Mouse (Mus musculus) frontal cortex, adult (tissue): Measurements from ENCODE around the gene Trio.
"Not testable (repeated sequence)": the region's sequence is repeated elsewhere in the genome, so short reads cannot be mapped to it uniquely, and the experiment has no call there.

Source experiments
- ATAC-seq: cut with Nextera tagmentation; 2 replicates; pipeline ENCODE4 v1.9.2; 2017; ENCODE audit warnings: mild to moderate bottlenecking, moderate library complexity, mixed read lengths; ENCODE audit not compliant: low TSS enrichment

Gene Trio

DNA sequence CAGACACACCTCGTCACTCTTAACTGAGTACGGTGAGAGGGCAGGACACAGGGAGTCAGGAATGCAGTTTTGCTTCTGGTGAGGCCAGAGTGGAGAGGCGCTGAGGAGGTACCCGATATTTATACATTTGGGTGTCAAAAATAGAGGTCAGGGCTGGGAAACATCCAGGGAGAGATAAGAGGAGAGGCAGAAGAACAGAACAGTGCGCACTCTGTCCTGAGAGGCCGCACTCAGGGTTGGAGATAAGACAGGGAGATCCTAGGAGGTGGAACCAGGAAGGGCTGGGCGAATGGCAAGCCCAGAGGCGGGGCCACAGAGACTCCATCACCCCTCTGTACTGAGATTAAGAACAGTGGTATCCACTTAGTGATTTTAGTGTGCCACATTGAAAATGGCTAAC lies 185.1 kb downstream of the Trio start:
- no peak for ATAC-seq

DNA sequence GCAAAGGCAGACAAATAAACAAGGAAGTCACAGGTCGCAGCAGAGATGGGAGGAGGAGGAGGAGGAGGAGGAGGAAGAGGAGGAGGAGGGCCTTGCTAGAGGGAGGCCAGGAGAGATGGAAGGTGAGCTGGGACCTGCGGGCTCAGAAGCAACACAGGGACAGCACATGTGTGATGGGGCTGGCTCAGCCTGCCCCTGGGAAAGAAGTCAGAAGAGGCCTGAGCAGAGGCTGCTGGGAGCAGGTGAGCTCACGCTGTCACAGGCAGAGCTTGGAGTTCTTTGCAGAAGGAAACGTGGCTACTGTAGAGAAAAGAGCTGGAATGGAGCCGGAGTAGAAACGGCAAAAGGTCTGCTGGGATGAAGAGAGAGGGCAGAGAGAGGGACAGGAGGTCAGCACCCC lies 185.5 kb downstream of the Trio start:
- ATAC-seq, result no peak

DNA sequence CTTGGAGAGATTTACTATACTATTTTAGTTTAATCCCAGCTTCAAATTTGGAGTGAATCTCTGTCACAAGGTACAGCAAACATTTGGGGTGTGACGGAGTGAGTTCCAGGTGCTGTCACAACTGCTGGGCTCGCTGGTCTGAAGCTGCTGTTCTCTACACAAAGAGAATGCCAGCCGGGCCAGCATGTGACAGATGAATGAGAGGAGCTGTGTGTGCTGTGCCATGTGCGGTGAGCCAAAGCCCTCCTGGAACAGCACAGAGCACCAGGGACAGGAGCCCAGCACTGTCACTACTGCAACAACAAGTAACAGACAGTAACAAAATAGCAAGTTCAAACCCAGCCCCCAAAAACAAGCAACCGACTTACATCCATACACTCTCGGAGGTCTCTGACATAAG lies 194.0 kb downstream of the Trio start:
- ATAC-seq, result peak; percentile 78

DNA sequence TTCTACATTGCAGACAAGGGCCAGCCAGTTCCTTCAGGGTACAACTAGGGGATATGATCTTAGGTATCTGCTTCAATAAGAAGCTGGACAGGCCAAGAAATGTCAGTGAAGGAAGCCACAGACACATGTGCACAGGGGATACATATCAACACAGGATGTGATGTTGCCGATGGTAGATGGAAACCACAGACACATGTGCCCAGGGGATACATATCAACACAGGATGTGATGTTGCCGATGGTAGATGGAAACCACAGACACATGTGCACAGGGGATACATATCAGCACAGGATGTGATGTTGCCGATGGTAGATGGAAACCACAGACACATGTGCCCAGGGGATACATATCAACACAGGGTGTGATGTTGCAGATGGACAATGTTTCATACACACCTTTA lies 197.8 kb downstream of the Trio start:
- ATAC-seq, result not testable (repeated sequence)

DNA sequence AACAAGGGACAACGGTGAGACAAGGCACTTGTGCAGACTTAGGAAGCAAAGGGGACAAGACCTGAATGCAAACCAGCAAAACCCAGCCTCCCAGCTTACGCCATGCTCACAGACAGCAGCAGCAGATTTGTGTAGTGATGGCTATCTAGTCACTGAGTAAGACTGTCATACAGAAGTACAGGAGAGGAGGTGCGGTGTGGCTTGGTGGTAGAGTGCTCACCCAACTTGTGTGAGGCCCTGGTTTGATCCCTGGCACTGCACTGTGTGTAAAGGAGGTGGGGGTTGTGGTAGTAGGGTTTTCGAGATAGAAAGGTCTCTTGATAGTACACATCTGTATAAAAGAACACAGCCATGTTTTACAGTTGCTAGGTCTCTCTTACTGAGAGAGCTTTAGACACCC lies 198.8 kb downstream of the Trio start:
- ATAC-seq, result no peak

DNA sequence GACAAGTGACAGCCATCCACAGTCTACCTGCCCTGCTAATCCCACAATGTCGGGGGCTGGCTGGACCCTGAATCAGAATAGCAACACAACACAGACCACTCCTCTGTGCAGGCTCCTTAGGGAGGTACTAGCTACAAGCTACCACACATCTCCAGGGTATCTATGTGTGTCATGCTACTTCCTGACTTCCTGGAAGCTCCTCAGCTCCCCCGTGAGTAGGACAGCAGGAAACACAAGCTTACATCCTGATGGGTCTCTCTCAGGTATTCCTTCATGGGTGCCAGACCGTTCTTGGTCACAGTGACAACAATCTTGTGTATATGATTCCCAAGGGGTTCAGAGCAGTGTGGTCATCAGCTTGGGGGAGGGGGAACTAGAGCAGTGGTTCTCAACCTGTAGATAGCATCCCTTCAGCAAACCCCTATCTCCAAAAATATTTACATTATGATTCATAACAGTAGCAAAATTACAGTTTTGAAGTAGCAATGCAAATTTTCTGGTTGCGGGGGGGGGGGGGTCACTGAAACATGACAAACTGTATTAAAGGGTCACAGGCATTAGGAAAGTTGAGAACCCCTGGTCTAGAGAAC lies 199.5 kb downstream of the Trio start:
- peak; percentile 36 for ATAC-seq

DNA sequence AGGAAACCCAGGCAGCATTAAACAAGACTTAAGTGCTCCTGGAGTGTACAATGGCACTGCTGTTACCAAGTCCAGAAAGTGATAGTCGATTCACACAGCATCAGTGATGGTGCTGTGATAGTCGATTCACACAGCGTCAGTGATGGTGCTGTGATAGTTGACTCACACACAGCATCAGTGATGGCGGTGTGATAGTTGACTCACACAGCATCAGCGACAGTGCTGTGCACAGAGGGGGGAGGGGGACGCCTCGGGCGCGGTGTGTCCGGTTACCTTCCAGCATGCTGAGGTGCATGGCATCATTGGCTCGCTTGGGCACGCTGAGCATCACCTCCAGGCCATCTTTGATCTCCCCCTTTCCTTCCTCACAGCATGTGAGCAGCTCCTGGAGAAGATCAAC lies 200.3 kb downstream of the Trio start:
- ATAC-seq, result peak; percentile 68

DNA sequence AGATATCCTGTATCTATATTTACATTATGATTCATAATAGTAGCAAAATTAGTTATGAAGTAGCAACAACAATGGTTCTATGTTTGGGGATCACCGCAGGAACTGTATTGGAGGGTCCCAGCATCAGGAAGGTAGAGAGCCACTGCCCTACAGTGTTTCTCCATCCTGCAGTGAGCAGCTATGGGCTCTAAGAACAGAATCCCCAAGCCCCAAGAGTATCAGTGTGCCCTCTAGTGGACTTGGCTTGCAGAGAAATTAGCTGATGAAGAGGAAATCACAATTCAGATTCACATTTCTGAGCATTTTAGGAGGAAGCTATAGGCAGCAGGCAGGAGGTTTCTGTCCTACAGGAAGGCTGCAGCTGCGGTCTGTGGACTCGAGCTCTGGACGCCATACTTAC lies 202.1 kb downstream of the Trio start:
- peak; percentile 48 for ATAC-seq

DNA sequence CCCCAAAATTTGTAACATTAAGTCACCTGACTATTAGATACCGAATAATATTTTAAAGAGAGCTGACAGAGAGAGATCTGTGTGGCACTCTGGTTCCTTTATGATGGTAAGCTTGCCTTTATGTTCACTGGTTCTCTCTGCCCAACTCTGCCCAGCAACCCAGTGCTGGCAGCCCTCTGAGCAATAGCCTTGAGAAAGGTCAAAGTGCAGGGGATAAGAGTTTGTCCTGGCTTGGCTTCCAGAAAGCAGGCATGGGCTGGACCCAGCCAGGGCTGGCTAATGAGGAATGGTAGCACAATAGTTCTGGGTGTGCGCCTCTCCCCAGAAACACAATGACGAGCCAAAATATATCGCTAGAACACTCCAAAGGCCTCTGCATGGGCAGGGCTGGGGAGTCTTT lies 203.2 kb downstream of the Trio start:
- ATAC-seq, result no peak

DNA sequence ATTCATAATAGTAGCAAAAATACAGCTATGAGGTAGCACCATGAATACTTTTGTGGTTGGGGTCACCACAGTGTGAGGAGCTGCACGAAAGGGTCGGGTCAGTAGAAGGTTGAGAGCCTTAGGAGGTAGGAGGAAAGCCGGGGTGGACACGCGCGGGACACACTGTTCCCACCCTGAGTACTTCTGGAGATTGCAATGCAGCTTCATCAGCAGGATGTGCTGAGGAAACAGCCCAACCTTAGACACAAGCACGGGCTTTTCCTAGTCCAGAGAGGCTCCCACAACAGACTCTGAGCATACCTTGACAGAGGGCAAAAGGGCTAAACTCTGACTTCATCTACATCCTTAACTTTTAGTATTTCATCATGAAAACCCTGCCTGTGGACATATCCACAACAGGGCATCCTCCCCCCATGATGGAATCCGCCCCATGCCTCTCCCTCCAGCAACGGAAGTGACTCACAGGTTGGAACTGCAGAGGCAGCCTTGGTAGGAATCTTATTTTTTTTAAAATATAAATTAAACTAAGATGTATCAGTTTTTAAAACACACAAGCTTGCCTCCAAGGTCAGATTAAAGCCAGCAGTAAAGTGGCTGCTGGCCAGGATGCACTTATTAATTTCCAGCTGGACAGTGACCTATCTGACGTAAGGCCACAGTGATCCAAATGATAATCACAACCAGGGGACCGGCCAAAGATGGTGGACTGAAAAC lies 203.8 kb downstream of the Trio start:
- no peak for ATAC-seq

DNA sequence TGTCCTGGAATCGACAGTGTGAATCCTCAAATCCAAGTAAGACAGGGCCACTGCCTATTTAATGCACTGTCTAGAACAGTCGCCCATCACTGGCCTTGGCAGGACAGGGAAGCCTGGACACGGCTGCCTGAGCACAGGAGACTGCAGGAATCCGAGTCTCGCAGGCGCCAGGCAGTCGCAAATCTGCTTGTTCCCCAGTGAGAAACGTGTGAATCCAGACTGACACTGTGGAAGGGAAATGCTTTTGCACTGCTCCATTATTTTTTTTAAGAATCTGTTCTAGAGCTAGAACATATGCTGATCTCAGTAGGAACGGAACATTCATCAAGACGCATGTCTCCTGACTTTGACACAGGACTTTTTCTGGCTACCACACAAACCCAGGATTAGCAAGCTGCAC lies 208.6 kb downstream of the Trio start:
- ATAC-seq, result peak; percentile 85

DNA sequence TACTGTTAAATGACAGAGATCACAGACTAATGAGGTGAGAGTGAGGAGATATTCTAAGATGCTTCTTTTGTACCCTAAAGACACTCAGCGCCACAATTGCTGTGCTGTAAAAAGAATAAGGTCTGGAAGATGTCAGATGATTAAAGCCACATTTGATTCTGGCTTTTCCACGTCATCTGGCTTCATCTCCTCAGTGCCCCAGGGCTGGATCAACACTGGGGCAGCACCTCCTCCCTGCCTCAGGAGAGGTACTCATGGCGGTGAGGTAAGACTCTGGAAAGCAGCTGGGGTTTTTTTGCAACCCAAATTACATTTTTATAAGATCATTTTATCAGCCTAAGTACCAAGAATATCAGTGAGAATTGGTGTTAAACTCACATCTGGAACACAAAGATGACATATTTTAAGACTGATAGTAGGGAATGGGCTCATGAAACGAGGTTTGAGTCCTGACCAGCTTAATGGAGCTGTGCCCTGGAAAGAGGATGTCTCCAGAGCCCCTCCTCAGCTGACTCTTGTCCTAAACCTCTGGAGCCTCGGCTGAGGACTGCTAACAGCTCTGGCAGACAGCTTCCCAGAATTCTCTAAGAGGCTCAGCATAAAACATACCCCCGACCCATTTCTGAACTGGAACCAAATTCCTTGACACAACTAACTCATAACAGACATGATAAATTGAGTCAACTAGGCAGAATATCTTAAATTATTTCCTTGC lies 210.8 kb downstream of the Trio start:
- no peak for ATAC-seq

DNA sequence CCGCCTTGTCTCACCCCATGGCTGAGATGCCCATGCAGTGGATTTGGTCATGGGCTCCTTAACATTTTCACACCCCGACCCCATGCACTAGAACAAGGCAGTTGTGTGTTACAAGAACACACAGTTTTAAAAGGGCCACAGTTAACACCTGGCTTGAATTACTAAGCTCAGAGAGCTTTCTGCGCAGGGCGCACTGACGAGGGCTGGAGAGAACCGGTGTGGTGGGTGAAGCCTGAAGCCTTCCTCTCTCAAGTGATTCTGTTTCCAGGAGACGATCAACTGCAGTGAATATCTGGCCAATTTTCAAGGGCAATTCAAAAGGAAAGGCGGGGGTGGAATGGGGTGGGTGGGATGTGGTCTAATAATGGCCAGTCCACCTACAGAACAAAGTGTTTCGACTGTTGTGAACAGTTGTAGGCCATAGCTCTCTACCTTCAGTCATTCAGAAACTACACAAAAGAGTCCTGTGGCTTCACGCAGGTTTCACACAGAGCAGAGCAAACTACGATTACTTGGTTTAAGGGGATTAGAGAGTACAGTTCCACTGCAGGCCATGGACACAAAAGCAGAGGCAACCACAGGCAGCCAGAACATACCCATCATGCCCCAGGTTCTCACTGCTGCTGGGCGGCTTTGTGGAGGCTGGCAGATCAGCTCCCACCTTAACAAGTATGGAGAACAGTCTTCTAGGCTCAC lies 214.7 kb downstream of the Trio start:
- ATAC-seq, result no peak

DNA sequence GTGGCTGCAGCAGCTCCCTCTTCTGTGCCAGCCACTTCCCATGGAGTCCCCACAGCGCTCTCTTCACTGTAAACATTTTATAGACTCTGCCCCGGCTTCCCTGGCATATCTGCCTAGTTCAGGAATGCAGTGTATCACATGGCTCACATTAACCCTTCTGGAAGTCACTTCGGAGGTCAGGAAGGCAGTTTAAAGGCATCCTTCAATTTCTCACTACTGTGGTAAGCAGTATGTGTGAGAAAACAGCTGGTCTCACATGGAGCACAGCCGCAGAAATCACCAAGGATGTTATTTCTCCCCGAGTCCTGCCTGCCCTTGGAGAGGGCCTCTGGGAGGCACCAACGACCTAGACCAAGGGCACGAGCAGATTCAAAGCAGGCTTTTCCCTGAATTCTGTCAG lies 215.4 kb downstream of the Trio start:
- no peak for ATAC-seq

DNA sequence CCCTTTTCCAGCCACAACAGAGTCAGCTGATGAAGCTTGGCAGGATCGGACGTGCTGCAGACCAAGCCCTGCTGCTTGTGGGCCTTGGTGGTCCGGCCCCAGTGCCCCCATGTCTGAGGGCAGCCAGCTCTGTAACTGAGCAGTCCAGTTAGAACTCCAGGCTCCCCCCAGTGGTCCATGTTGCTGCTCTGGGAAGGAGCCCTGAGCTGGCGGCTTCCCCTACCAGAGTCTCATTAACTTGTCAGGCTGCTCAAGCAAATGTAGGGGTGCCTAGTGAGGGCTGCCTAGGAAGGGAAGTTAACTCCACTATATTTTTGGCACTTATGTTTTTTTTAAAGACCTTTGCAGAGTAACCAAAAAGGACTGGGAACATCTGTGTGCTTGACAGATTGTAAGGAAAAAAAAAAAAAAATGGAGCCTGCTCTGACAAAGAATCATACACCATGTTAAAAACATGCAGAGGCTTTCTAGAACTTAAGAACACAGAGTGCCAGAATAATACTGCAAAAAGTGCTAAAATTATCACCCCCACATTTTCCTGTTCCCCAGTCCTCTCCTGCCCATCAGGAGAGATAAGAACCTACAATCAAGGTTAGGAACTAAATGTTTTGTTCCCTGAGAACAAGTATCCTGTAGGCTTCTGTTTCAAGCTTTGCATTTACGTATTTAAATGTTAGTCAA lies 216.9 kb downstream of the Trio start:
- peak; percentile 50 for ATAC-seq

DNA sequence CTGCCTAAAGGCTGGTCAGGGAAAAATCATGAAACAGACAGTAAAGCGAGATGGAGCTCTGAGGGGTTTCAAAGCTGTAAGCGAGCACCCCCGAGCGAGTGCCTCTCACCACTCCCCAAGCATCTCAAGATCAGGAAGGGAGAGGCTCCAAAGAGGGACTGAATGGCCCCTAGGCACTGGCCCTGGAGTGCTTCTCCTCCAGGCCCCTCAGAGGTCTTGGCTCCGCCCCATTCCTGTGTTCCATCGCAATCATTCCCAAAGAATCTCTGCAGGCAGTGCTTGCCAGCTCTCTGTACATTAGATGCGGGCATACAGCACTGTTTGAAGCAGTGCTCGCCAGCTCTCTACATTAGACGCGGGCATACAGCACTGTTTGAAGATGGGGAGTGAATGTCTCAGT lies 219.4 kb downstream of the Trio start:
- ATAC-seq, result 0 out of 2 replicates have a peak, but pooled peaks have one; percentile 8

DNA sequence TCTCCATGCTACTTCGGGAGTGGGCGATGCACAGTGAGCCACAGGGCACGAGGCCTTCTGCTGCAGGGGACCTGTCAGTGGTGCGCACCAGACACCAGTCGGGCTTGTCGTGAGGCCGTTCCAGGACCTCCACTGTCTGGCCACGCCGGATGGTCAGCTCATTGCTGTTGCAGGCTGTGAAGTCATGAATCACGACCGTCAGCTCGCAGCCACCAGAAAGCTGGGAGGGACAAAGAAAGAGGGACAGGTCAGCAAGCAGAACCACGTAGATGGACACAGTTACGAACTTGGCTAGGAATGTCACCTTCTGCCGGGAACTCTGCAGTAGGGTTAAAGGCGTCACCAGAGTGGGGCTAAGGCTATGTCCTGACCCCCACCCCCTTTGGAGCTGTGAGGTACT lies 220.0 kb downstream of the Trio start:
- ATAC-seq, result no peak

DNA sequence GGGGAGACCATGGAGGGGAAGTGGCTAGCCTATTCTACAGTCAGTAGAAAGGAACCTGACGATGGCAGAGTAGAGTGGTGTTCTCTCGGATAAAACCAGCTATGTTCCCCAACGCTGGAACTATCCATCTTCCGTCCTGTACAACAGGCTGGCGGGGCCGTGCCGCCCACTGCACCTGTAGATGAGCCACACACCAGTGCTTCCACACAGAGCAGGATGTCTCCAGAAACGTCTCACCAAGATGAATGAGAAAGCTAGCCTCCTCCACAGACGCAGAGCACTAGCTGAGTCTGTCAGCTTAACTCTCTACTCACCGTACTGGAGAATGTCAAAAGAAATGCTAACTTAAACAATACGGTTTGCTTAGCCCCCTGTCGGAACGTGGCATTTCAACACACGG lies 221.2 kb downstream of the Trio start:
- peak; percentile 25 for ATAC-seq

DNA sequence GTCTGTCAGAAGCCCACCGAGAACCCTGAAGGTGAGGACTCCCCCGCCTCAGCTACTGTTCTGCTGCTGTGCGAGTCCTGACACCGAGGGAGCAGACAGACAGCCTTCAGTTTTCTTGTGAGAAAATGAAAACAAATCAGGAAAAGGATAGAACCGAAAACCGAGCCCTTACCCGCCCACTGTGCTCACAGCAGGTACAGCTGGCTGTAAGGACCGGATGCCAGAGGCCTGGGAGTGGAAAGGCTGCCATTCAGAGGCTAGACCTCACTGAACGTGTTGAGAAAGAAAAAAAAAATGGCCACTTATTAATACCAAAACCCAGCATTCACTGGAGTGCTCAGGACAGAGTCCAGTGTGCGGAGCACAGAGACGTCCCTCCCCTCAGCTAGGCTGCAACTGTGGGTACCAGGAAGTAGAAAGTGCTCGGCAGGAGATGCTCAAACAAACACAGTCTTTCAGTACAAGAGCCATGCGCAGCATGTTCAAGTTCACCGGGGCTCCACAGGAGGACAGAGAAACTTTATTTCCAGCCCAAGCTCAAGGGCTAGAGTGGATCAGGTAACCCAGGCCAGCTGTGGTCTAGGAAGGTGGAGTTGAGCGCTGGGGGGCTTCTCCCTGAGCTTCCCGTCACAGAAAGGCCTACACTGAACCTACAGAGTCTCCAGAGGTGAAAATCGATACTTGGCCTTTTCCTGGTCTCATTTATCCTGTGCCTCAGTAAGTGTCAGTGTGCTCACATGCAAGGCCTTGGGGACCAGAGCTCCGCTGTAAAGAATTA lies 221.9 kb downstream of the Trio start:
- no peak for ATAC-seq

DNA sequence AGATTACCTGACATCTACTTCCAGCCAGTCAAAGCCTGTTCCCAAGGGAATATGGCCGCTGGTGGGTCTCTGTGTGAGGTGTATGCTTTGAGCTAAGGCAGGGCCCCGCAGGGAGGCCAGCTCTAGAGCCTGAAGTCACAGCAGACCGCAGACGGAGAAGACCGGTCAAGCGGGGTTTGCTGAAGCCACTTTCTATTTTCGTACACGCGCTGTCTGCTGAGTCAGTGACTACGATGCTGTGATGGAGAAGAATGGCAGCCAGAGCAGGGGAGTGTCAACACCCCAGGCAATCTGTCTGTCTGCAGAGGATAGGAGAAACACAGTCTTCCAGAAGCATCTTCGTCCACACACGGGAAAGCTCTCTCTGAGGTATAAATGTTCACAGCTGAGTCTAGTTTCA lies 223.4 kb downstream of the Trio start:
- ATAC-seq, result peak; percentile 35

DNA sequence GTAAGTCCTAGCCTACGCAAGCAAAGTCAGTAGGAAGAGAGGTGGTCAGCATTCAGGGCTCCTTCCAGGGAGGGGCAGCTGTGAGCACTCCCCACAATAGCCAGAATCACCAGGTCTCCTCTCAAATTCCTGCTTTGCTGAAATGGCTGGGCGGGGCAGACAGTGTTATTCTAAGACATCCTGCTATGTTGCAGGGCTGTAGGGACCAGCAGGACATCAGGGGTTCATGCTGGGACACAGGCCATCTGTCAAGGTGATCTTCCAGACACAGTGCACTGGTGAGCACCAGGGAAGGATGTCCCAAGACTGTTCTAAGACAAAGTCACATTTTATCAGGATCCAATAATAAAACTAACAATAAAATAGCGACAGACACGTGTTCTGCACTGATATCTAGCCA lies 224.5 kb downstream of the Trio start:
- ATAC-seq, result no peak
